Mouse (Mus musculus): ENCODE data around the gene Osbpl7. TPM values are rescaled to one million over a fixed set of nuclear protein-coding genes. Genes with fewer than 3 reads are reported as not detected.

Osbpl7 gene
- polyA plus RNA-seq, 1 experiment from 2014 or later, result 11.1 TPM

DNA sequence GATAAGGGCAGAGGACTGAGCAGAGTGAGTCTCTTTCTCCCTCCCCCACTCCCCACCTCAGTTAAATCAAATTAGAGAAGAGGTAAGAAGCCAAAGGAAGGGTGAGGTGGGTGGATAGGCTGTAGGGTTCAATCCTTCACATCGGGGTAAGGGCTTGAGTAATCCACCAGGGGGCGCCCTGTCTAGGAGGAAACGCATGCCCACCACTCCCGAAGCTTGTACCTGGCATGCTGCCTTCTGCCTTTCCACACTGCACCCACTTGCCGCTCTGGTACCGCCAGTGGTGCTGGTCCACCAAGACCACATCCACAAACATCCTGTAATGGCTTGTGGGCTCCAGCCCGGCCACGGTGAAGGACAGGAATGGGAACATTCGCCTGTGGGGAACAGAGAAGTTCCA, 51.3 kb downstream of the Osbpl7 start:
- ATAC-seq (ENCODE audit: low FRiP score, low read depth), result no peak
- H3K4me3 ChIP-seq, result no peak overlapping the region
- no peak overlapping the region for H3K9ac ChIP-seq
- H3K9me3 ChIP-seq, result no peaks in the 10 kb centered on the region
- WGBS, result 17% methylated on average over 9 of the region's 9 CpGs
- H3K4me2 ChIP-seq (replicated peaks), result no peak overlapping the region
- H3K4me1 ChIP-seq, result no peaks in the 10 kb centered on the region; the same call in 1 of the 2 replicates
- H3K36me3 ChIP-seq, result no peaks in the 10 kb centered on the region
- H3K27me3 ChIP-seq (replicated peaks), result peaks cover 24% of the 10 kb centered on the region
- no peak overlapping the region for H3K27ac ChIP-seq

DNA sequence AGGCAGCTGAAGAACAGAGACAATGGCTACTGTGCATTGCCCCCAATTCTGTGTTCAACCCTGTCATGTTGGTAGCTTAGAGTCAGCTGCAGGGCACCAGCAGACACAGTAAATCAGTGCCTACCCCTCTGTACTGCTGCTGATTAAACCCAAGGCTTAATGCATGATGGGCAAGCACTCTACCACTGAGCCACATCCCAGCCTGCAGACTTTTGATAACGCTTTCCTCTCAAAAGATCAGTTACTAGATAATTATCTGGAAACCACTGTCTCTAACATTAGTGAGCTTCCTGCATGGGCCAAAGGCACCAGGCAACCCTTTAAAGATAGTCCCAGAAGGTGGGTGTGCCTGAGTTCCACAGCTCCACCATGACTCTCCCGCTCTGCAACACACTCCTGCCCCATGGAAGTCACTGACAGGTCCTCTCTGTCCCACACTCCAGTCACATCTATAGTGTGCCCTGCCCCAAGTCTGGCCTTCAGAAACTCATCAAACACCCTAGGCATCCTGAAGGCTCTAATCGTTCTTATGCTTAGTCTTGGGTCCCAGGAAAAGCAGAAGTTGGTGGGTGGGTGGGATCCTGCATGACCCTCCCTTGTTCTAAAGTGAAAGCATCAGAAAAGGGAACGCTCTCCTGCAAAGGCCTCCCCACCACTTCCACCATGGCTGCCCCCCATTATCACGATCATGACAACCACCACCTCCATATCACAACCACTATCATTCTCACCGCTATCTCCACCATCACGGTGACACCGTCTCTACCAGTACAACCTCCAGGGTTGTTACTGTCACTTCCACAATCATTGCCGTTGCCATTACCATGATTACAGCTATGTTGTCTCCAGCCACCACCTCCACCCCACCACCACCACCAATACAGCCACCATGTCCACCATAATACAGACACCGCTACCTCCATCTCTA, 53.0 kb downstream of the Osbpl7 start:
- no peaks in the 10 kb centered on the region; the same call in 1 of the 2 replicates for H3K4me1 ChIP-seq
- no peaks in the 10 kb centered on the region for H3K36me3 ChIP-seq
- H3K4me3 ChIP-seq, result no peak overlapping the region
- ATAC-seq (ENCODE audit: low FRiP score, low read depth), result no peak
- H3K9ac ChIP-seq, result no peak overlapping the region
- H3K4me2 ChIP-seq (replicated peaks), result no peak overlapping the region
- H3K27ac ChIP-seq, result no peak overlapping the region
- H3K9me3 ChIP-seq, result no peaks in the 10 kb centered on the region
- WGBS, result 96% methylated on average over 10 of the region's 10 CpGs
- peaks cover 15% of the 10 kb centered on the region for H3K27me3 ChIP-seq (replicated peaks)

DNA sequence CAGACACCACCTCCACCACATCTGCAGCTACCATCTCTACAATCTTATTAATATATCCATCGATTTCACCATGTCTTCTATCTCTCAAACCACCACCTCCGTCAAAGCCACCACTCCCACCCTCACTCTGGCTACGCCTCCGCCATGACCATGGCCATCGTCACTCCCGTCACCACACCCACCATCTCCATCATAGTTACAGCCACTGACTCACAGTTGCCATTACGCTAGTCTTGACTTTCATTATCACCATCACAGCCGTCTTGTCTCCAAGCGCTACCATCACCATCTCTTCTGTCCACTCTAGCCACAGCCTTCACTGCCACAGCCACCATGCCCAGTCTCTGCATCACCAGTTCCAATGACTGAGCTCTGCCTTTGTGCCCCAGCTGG, 53.7 kb downstream of the Osbpl7 start:
- Histone ChIP-seq H3K27me3 (replicated peaks) (peaks cover 8% of the 10 kb centered on the region), H3K9me3 (no peaks in the 10 kb centered on the region), H3K4me1 (no peaks in the 10 kb centered on the region), H3K4me2 (replicated peaks) (no peak overlapping the region), H3K36me3 (no peaks in the 10 kb centered on the region), H3K4me3 (no peak overlapping the region), H3K9ac (no peak overlapping the region), H3K27ac (no peak overlapping the region)
- ATAC-seq (ENCODE audit: low FRiP score, low read depth), result no peak
- WGBS, result 94% methylated on average over 9 of the region's 9 CpGs

DNA sequence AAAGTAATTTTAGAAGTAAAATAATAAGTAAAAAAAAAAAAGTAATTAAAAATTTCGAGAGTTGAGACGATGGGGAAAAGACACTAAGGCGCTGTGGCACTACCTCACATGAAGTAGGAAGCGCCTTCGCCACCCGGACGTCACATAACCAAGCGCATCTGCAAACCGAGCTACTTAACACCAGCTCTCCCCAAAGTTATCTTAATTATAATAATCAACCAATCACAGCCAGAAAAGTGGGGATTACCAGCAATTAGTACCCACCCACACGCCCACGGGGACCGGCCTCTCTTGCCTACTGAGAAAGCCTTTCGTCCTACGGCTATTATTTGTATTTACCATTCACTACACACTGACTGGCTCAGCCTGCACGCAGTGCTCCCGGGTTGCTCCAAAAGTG, 58.5 kb downstream of the Osbpl7 start:
- H3K4me1 ChIP-seq, result peaks cover 2% of the 10 kb centered on the region; the same call in 1 of the 2 replicates
- no peaks in the 10 kb centered on the region for H3K9me3 ChIP-seq
- no peak overlapping the region for H3K4me3 ChIP-seq
- H3K9ac ChIP-seq, result no peak overlapping the region
- 84% methylated on average over 16 of the region's 16 CpGs for WGBS
- peaks cover 25% of the 10 kb centered on the region for H3K27me3 ChIP-seq (replicated peaks)
- H3K4me2 ChIP-seq (replicated peaks), result no peak overlapping the region
- no peaks in the 10 kb centered on the region for H3K36me3 ChIP-seq
- ATAC-seq (ENCODE audit: low FRiP score, low read depth), result no peak
- H3K27ac ChIP-seq, result no peak overlapping the region

DNA sequence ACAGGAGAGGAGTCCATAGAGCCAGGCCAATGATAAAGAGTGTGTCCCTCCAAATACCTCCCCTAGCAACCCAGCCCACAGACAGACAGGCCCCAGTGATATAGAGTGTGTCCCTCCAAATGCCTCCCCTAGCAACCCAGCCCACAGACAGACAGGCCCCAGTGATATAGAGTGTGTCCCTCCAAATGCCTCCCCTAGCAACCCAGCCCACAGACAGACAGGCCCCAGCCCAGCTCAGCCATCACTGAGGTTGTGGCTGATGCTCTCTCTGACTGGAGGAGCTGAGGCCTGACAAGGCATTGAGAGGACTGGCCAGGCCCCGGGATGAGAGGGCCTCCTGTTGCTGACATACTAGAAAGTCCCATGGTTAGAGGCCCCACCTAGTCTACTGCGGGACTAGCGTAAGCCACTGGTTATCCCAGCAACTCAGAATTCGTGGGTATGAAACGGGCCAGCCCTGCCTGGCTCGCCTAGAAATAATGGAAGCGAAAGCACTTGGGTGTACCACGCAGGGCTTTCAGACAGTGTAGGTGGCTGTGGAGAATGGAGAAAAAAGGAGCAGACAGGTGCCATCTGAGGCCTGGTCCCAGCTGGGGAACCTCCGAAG, 62.2 kb downstream of the Osbpl7 start:
- Histone ChIP-seq H3K4me1 (peaks cover 20% of the 10 kb centered on the region), H3K36me3 (no peaks in the 10 kb centered on the region), H3K4me2 (replicated peaks) (no peak overlapping the region), H3K27ac (no peak overlapping the region), H3K4me3 (no peak overlapping the region), H3K27me3 (replicated peaks) (peaks cover 58% of the 10 kb centered on the region), H3K9ac (no peak overlapping the region), H3K9me3 (no peaks in the 10 kb centered on the region)
- 82% methylated on average over 9 of the region's 9 CpGs for WGBS
- no peak for ATAC-seq (ENCODE audit: low FRiP score, low read depth)

DNA sequence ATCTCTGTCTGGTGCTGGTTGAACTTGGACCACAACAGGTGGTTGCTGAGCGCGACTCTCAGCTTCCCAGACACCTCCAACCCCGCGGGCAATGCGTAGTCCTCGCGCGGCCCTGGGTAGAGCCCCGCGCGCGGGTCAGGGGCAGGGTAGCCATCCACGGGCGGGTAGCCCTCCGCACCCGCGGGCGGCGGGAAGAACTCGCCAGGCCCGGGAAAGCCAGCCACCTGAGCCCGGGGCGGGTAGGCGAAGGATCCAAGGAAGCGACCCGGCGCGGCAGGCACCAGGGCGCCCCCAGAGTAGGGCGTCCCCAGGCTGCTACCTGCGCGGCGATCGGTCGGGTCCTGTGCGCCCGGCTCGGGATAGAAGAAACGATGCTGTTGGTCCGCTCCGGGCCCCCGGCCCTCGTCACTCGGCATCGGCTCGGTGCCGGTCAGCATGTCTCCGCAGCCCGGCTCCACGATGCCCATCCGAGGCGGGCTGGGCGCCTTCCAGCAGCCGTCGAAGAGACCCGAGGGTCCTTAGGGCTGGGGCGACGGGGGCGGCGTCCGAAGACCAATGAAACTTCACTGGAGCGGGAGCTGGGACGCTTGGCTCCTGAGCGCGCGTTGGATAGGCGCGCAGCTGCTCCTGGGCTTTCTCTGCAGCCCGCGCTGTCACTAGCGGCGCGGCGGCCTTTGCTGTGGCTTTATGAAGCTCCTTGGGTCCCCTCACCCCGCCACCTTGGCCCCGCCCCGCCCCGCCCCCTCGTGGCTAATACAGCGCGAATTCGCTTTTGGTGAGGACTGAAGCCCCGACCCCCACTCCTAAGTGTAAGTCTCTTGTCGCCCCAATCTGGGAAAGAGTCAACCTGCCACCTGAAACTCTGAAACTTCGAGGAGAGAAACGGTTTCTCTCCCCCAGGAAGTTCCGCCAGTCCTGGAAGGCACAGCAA, 64.5 kb downstream of the Osbpl7 start, which contains the start of gene Tbx21:
Gene Tbx21 (minus strand): TSS at position 661 of the 931 bp plus-strand sequence.
- WGBS, result under 1% methylated on average over 87 of the region's 87 CpGs
- Histone ChIP-seq H3K36me3 (no peaks in the 10 kb centered on the region), H3K4me3 (peak within 1 kb of the TSS; percentile 36), H3K9ac (peak within 1 kb of the TSS; percentile 40; the same call in 1 of the 2 replicates), H3K9me3 (no peaks in the 10 kb centered on the region), H3K4me2 (replicated peaks) (peak within 1 kb of the TSS; percentile 71), H3K4me1 (peaks cover 20% of the 10 kb centered on the region), H3K27me3 (replicated peaks) (peaks cover 70% of the 10 kb centered on the region), H3K27ac (no peak within 1 kb of the TSS)
- ATAC-seq (ENCODE audit: low FRiP score, low read depth), result no peak

DNA sequence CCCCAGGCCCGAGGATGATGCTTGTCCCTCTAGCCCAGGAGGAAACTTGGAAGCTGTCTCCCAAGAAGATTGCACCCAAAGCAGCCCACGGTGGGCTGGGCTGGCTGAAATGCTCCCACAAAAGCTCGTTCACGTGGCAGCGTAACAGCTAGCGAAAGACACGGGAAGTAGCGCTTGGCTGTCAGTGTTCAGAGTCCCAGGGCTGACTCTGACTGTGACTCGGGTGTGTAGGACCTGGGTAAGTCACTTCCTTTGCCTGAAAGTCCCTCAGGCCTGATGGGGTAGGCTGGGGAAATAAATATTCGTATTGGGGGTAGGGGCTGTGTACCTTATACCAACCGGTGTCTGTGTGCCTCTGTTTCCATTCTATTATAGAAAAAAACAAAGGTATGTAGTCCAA, 65.4 kb downstream of the Osbpl7 start:
- Histone ChIP-seq H3K9me3 (no peaks in the 10 kb centered on the region), H3K36me3 (no peaks in the 10 kb centered on the region), H3K27ac (no peak overlapping the region), H3K4me2 (replicated peaks) (peak overlapping the region; percentile 71), H3K4me3 (0 out of 2 replicates have a peak overlapping the region, but pooled peaks have one; percentile 36), H3K27me3 (replicated peaks) (peaks cover 69% of the 10 kb centered on the region), H3K9ac (no peak overlapping the region), H3K4me1 (peaks cover 20% of the 10 kb centered on the region)
- WGBS, result 7% methylated on average over 11 of the region's 11 CpGs
- ATAC-seq (ENCODE audit: low FRiP score, low read depth), result no peak

Small RNA genes lying within 50 kb of the gene (microRNA-seq; reads per million reads assigned to microRNA genes)
- 0.66 reads per million for gene Mir8103

Other genes starting within 250 kb of the Osbpl7 start
- 75.5 and 79.5 TPM in 2 replicates for gene Nfe2l1, start 220.7 kb upstream of the Osbpl7 start, polyA plus RNA-seq (2016; fragmentation: Nextera tagmentation; extraction: Ambion mirVana)
- 41.4 and 46.9 TPM in 2 replicates for gene Copz2, start 200.8 kb upstream of the Osbpl7 start, polyA plus RNA-seq (2016; fragmentation: Nextera tagmentation; extraction: Ambion mirVana)
- gene Cdk5rap3, start 134.1 kb upstream of the Osbpl7 start, polyA plus RNA-seq (2016; fragmentation: Nextera tagmentation; extraction: Ambion mirVana), result 99.3 and 103 TPM in 2 replicates
- 0.05 and 0.61 TPM in 2 replicates for gene Prr15l, start 122.5 kb upstream of the Osbpl7 start, polyA plus RNA-seq (2016; fragmentation: Nextera tagmentation; extraction: Ambion mirVana)
- 18.3 and 18.9 TPM in 2 replicates for gene Pnpo, start 106.6 kb upstream of the Osbpl7 start, polyA plus RNA-seq (2016; fragmentation: Nextera tagmentation; extraction: Ambion mirVana)
- gene Sp2, start 67.7 kb upstream of the Osbpl7 start, polyA plus RNA-seq (2016; fragmentation: Nextera tagmentation; extraction: Ambion mirVana), result 19.3 and 20.4 TPM in 2 replicates
- gene Sp6, start 37.2 kb upstream of the Osbpl7 start, polyA plus RNA-seq (2016; fragmentation: Nextera tagmentation; extraction: Ambion mirVana), result 0.23 and 0.34 TPM in 2 replicates
- 19.8 and 21.9 TPM in 2 replicates for gene Scrn2, start 20.7 kb upstream of the Osbpl7 start, polyA plus RNA-seq (2016; fragmentation: Nextera tagmentation; extraction: Ambion mirVana)
- gene Lrrc46, start 9.2 kb upstream of the Osbpl7 start, polyA plus RNA-seq (2016; fragmentation: Nextera tagmentation; extraction: Ambion mirVana), result 2.2 and 2.9 TPM in 2 replicates
- gene Mrpl10, start 9.1 kb upstream of the Osbpl7 start, polyA plus RNA-seq (2016; fragmentation: Nextera tagmentation; extraction: Ambion mirVana), result 66.9 and 68.3 TPM in 2 replicates
- 0.13 TPM in 1 of 2 replicates, not detected in the other for gene Tbx21, start 64.7 kb downstream of the Osbpl7 start, polyA plus RNA-seq (2016; fragmentation: Nextera tagmentation; extraction: Ambion mirVana)
- gene Tbkbp1, start 100.9 kb downstream of the Osbpl7 start, polyA plus RNA-seq (2016; fragmentation: Nextera tagmentation; extraction: Ambion mirVana), result 9.5 and 10.5 TPM in 2 replicates
- gene Kpnb1, start 137.3 kb downstream of the Osbpl7 start, polyA plus RNA-seq (2016; fragmentation: Nextera tagmentation; extraction: Ambion mirVana), result 52.8 and 53.1 TPM in 2 replicates
- 127 and 133 TPM in 2 replicates for gene Npepps, start 230.0 kb downstream of the Osbpl7 start, polyA plus RNA-seq (2016; fragmentation: Nextera tagmentation; extraction: Ambion mirVana)

Data from neural tube, embryonic 12.5 days (tissue).